Mouse (Mus musculus): Measurements from ENCODE around the gene 3100002H09Rik.

DNA sequence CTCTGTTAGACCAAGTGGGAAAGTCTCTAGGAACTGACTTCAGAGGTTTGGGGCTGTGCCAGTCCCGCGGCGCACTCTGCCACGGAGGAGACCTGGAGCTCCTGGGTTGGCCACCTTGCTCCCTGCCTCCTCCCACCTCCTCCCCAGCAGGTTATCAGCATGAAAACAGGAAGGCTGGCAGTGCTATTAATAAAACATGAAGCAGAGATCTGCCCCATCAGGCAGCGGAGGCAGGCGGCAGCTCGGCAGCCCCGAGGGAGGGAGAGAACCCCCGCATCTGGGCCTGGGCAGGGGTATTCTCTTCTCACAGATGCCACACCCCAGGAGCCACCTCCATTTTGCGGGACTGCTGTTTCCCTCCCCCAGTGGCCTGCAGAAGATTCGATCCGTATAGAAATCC lies 29.1 kb upstream of the 3100002H09Rik start:
- TF ChIP-seq CTCF (IDR thresholded peaks at IDR 0.05; ENCODE audit: extremely low read depth, insufficient read depth, insufficient read length, insufficient replicate concordance) (no peak), POLR2A (IDR thresholded peaks at IDR 0.05; ENCODE audit: low read depth, low read length) (no peak)
